Mouse (Mus musculus): ENCODE data around the gene Eya2.
"Not testable (repeated sequence)": the region's sequence is repeated elsewhere in the genome, so short reads cannot be mapped to it uniquely, and the experiment has no call there.

The Eya2 gene

GRCm38 (mm10) chr2:165594907-165595675 lies at the start of gene Eya2:
Gene Eya2 (plus strand): TSS chr2:165595032.
- DNase-seq, result no peak

- DNase-seq, result no peak
Measured at GRCm38 (mm10) chr2:165545687-165546086, 49.1 kb upstream of the Eya2 start.

GRCm38 (mm10) chr2:165546341-165546740 lies 48.5 kb upstream of the Eya2 start:
- DNase-seq, result no peak

GRCm38 (mm10) chr2:165547410-165547809 lies 47.4 kb upstream of the Eya2 start:
- peak; percentile 15 for DNase-seq

GRCm38 (mm10) chr2:165548627-165549026 lies 46.2 kb upstream of the Eya2 start:
- DNase-seq, result no peak

- DNase-seq, result not testable (repeated sequence)
Measured at GRCm38 (mm10) chr2:165550410-165550809, 44.4 kb upstream of the Eya2 start.

GRCm38 (mm10) chr2:165554066-165554465 lies 40.8 kb upstream of the Eya2 start:
- DNase-seq, result no peak

- DNase-seq, result no peak
Measured at GRCm38 (mm10) chr2:165557278-165557677, 37.6 kb upstream of the Eya2 start.

- no peak for DNase-seq
Measured at GRCm38 (mm10) chr2:165558916-165559315, 35.9 kb upstream of the Eya2 start.

- no peak for DNase-seq
Measured at GRCm38 (mm10) chr2:165559506-165560235, 35.2 kb upstream of the Eya2 start.

- DNase-seq, result no peak
Measured at GRCm38 (mm10) chr2:165561861-165562260, 33.0 kb upstream of the Eya2 start.

GRCm38 (mm10) chr2:165563298-165564058 lies 31.4 kb upstream of the Eya2 start:
- DNase-seq, result peak; percentile 58

- no peak for DNase-seq
Measured at GRCm38 (mm10) chr2:165564101-165564500, 30.7 kb upstream of the Eya2 start.

- no peak for DNase-seq
Measured at GRCm38 (mm10) chr2:165564620-165565019, 30.2 kb upstream of the Eya2 start.

- DNase-seq, result no peak
Measured at GRCm38 (mm10) chr2:165566898-165567297, 27.9 kb upstream of the Eya2 start.

GRCm38 (mm10) chr2:165567820-165568219 lies 27.0 kb upstream of the Eya2 start:
- no peak for DNase-seq

GRCm38 (mm10) chr2:165568911-165569310 lies 25.9 kb upstream of the Eya2 start:
- no peak for DNase-seq

GRCm38 (mm10) chr2:165571216-165571778 lies 23.5 kb upstream of the Eya2 start:
- no peak for DNase-seq

- DNase-seq, result no peak
Measured at GRCm38 (mm10) chr2:165583044-165583443, 11.8 kb upstream of the Eya2 start.

GRCm38 (mm10) chr2:165583518-165583917 lies 11.3 kb upstream of the Eya2 start:
- DNase-seq, result no peak

- DNase-seq, result no peak
Measured at GRCm38 (mm10) chr2:165584563-165584962, 10.3 kb upstream of the Eya2 start.

- no peak for DNase-seq
Measured at GRCm38 (mm10) chr2:165590742-165591141, 4.1 kb upstream of the Eya2 start.

- no peak for DNase-seq
Measured at GRCm38 (mm10) chr2:165593763-165594162, 1.1 kb upstream of the Eya2 start.
